Mouse (Mus musculus): ENCODE results near the gene Tmem132c.

- TF ChIP-seq POLR2A (IDR thresholded peaks at IDR 0.05; ENCODE audit: low read depth, low read length) (no peak), CTCF (IDR thresholded peaks at IDR 0.05; ENCODE audit: extremely low read depth, insufficient read length, insufficient replicate concordance, low read depth, low read length) (no peak)
Measured at GRCm38 (mm10) chr5:127300597-127301254, 59.1 kb downstream of the Tmem132c start.

All from small intestine, adult 2 months (tissue).